Mouse (Mus musculus) hematopoietic stem cell, adult 5-6 weeks (primary cell): ENCODE data around the gene Fgf13. TPM values are rescaled to one million over a fixed set of nuclear protein-coding genes. Genes with fewer than 3 reads are reported as not detected.
A peak's percentile ranks its signal among the peaks of the same experiment; 100 is the strongest.

Experiments used
- ATAC-seq, 2 experiments: fragments of 125-278 bp in 1 of 2; replicated peaks in 1 of 2; 2 replicates each; pipeline ENCODE4 v1.8.0; 2016 to 2017; ENCODE audit warnings: inconsistent platforms in 2 of 2, mild to moderate bottlenecking in 2 of 2, moderate number of reproducible peaks in 2 of 2, low read depth in 1 of 2, moderate TSS enrichment in 1 of 2; ENCODE audit not compliant: low FRiP score in 2 of 2, poor library complexity in 2 of 2, severe bottlenecking in 2 of 2, insufficient read depth in 1 of 2, low TSS enrichment in 1 of 2
- total RNA-seq: library from RNA; stranded (forward); fragments of 172-1452, 232-1000 nt; gene quantifications from 2 replicates; pipeline ENCODE4 v1.2.3, GENCODE M21; 2017

Fgf13 gene
- total RNA-seq, 1 experiment from 2014 or later = 2.7 TPM

- ATAC-seq = no peak
Observed at GRCm38 (mm10) chrX:59240683-59241459, 327.0 kb downstream of the Fgf13 start.

DNA sequence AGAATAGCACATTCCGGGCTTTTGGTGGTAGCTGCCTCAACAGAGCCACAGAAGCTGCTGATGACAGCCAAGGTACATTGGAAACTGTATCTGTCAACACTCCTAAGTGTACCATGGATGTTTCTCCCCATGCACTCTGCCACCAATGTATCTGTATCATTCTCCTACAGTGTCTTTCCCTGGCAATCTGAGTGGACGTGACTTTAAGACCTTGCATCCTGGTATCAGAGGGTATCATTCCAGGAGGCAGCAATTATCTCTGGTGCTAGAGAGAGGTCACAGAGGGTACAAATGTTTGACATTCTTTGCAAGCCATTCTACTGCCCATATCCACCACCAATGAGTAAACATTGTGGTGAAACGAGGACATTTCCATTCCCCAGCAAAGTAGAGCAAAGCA lies 347.2 kb downstream of the Fgf13 start:
- ATAC-seq = no peak

DNA sequence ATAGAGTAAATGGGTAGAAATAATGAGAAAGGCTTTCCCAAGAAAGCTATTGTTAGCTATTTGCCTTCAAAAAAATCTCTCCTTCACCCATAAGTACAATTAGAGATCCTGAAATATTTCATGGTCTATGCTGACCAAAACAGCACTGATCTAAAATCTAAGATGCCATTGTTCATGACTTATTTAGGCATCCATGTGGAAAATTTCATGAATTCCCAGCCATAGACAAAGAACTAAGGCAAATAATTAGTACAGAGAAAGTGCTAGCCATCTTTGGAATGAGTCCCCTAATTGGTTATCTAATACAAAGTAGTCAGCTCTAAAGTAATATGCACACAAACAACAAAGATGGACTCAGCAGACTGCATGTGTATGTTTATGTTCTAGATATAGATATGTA lies 366.7 kb downstream of the Fgf13 start:
- no peak for ATAC-seq

DNA sequence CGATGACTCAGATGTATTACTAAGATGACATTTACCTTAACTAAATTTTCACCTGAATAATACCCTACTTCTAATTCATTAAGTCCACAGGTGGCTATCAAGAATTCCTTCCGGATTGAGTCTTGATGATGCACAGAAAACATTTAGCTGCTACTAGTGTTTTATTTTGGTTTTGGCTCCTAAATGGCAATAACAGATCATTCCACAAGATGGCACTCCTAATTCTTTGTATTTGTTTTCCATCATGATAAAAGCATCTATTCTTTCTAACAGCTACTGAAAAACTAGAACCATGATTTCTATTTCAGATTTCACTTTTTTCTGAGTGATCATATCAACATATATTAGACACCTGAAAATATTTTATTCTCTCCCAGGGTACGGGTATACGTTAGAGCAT lies 373.7 kb downstream of the Fgf13 start:
- ATAC-seq = no peak

DNA sequence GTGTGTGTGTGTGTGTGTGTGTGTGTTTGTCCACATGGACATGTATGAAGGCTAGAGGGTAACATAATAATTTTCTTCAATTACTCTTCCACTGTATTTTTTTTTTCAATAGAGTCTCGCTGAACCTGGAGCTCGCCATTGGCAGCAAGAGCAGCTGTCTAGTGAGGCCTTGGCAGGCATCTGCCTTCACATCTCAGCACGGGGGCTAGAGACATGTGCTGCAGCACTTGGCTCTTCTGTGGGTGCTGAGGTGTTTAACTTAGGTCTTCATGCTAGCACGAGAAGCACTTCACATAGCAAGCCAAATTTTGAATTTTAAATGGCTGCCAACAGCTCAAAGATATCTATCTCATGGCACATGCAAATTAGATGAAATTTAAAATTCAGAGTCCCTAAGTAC lies 380.9 kb downstream of the Fgf13 start:
- no peak for ATAC-seq

DNA sequence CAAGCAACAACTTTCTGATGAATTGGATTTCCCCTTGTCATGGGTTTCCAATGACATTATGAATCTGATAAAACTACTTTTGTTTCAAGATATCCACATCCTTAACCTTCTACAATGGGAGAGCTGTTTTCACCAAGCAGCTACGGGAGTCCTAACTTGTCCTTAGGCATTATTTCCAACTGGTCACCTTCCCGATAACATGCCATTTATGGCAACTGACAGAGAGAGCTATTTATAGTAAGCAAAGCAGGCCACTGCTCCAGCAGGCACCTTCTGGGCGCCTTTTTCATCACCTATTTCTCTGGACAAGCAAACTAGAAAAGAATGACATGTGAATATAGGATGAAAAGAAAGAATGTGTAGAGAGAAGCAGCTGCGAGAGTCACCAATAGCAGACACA lies 385.5 kb downstream of the Fgf13 start:
- ATAC-seq = no peak

DNA sequence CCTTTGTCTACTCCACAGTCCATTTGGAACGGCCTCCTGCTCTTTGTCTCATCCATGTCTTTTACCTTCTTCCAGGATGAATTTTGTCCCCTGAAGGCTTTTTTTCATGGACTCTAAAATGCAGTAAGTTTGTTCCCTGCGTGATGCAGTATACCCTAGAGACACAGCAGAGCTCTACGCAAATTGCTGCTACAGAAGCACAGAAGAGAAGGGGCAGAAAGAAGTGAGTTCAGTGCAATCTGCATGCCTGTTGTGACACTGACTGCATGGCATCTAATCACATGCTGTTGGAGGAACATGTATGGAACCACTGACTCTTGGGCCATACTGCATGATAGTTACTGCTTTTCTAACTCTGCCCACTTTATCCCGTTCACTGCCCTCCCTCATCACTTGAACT lies 388.2 kb downstream of the Fgf13 start:
- no peak for ATAC-seq

- peak in 1 of 2 experiments; percentile 32; a peak in 1 of 4 replicates for ATAC-seq
Observed at GRCm38 (mm10) chrX:59179081-59179596, 388.7 kb downstream of the Fgf13 start.

GRCm38 (mm10) chrX:59177653-59178052 lies 390.2 kb downstream of the Fgf13 start:
- ATAC-seq = no peak

DNA sequence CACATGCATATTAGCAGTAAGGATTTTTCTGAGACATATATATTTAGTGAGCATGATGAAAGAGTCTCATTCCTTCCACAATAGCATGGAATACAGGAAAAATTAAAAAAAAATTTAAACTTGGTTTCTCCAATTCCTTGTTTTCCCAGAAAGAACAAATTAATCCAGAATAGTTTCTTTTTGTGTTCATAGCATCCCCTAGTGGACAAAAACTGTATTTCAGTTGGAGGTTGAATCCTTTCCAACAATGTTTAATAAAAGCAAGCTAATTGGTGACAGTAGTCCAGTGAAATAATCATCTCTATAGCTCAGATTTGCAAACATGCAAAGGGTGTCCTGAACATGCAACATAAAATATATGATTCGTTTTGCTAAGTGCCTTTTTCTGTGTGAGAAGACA lies 395.7 kb downstream of the Fgf13 start:
- no peak for ATAC-seq

GRCm38 (mm10) chrX:59166763-59167162 lies 401.1 kb downstream of the Fgf13 start:
- ATAC-seq = no peak

DNA sequence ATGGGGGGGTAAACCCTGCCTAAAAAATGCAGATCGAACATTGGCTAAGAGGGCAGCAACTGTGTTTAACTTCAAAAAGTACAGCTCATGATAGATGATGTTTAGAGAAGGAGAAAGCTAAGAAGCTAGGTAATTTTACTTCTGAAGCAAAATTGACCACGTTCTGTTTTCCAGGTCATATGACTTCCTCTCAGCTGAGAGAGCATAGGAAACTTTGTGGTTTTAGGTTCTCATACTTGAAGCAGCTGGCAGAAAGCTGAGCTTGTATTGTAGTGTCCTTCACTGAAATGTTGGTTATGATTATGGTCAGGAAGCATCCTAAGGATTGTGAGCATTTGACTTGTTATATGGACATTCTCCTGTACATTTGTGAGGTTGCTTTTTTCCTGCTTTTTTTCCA lies 425.9 kb downstream of the Fgf13 start:
- no peak for ATAC-seq

GRCm38 (mm10) chrX:59134928-59135361 lies 432.9 kb downstream of the Fgf13 start:
- peak; percentile 81 to 94 for ATAC-seq

- ATAC-seq = no peak; a peak in 1 of 4 replicates
Observed at GRCm38 (mm10) chrX:59134166-59134861, 433.6 kb downstream of the Fgf13 start.

DNA sequence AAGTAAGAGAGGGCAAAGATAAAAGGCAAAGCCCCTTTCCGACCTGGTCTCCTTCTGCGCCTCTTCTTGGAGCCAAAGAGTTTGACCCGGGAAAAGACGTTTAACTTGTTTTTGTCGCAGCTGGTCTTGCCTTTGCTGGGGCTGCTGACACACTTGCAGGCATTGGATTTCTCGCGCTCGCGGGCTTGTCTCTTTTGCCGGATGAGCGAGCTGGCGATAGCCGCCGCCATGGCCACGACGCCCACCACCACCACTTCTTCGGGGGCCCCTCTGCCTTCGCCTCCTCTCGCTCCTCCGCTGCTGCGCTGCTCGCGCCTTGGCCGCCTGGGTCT lies 434.1 kb downstream of the Fgf13 start:
- no peak for ATAC-seq

GRCm38 (mm10) chrX:59133416-59133815 lies 434.5 kb downstream of the Fgf13 start:
- ATAC-seq = peak in 1 of 2 experiments; percentile 20; a peak in 1 of 4 replicates

DNA sequence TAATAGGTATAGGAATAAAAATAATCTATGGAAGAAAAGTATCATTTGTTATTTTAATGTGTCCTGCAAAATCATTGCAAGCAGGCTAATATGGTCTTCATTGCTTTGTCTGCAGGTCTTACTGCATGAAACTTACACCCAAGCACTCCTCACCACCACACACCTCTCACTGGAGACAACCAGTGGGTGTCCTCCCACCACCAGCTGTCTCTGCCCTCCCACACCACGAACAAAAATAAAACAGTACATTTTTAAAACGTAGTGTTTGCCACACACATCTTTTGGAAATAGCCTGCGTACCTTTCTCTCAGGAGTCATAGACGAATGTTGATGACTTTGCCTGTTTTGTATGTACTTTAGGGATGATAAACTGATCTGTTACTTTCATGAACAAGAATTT lies 441.2 kb downstream of the Fgf13 start:
- no peak for ATAC-seq

GRCm38 (mm10) chrX:59113187-59113586 lies 454.7 kb downstream of the Fgf13 start:
- no peak for ATAC-seq

DNA sequence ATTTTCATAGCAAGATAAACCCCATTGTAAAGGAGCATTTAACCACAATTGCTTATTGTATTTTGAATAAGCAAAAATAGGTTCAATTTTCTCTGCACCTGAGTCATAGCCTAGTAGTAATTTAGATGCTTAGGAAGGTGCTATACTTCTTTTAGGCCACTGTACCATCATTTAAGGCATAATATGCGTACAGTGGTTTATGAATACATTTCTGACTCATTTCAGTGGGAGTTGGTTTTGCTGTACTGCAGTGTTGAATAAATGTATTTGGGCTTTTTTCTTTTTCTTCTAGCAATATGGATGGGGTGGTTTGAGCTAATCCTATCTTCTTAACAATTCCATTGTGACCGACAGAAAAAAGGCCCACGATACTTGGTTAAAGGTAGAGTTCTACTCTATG lies 481.9 kb downstream of the Fgf13 start:
- ATAC-seq = no peak
